Mouse (Mus musculus): ENCODE data around the gene Mxd4. TPM values are rescaled to one million over a fixed set of nuclear protein-coding genes. Genes with fewer than 3 reads are reported as not detected.
A peak's percentile ranks its signal among the peaks of the same experiment; 100 is the strongest.

The Mxd4 gene
- polyA plus RNA-seq (2014; fragmentation: Nextera tagmentation; extraction: Ambion mirVana), result 53.5 and 53.7 TPM in 2 replicates

GRCm38 (mm10) chr5:34187601-34188316 is at the start of gene Mxd4:
Gene Mxd4 (minus strand): TSS chr5:34187720.
- peaks cover 34% of the 10 kb centered on the region for H3K4me1 ChIP-seq (ENCODE audit: control insufficient read depth, insufficient read depth, low read length)
- H3K4me3 ChIP-seq (ENCODE audit: low read depth, low read length), result peak within 1 kb of the TSS; percentile 95
- ATAC-seq (ENCODE audit: low read depth) (peak; percentile 99), DNase-seq (ENCODE audit: low spot score) (peak; percentile 100)
- no peaks in the 10 kb centered on the region for H3K9me3 ChIP-seq (ENCODE audit: control insufficient read depth, low read length)
- H3K36me3 ChIP-seq (ENCODE audit: control insufficient read depth, insufficient read depth, low read length), result peaks cover 19% of the 10 kb centered on the region; the same call in 1 of the 2 replicates
- peak within 1 kb of the TSS; percentile 91 for H3K9ac ChIP-seq (ENCODE audit: low read depth, low read length)
- peak within 1 kb of the TSS; percentile 92 for H3K27ac ChIP-seq (replicated peaks; ENCODE audit: low read depth, low read length)
- peak within 1 kb of the TSS; percentile 53 for H3K4me2 ChIP-seq (ENCODE audit: low read depth, low read length)
- WGBS, result under 1% methylated on average over 33 of the region's 60 CpGs
- no peaks in the 10 kb centered on the region for H3K27me3 ChIP-seq (replicated peaks; ENCODE audit: control insufficient read depth, insufficient read depth, low read length)

DNA sequence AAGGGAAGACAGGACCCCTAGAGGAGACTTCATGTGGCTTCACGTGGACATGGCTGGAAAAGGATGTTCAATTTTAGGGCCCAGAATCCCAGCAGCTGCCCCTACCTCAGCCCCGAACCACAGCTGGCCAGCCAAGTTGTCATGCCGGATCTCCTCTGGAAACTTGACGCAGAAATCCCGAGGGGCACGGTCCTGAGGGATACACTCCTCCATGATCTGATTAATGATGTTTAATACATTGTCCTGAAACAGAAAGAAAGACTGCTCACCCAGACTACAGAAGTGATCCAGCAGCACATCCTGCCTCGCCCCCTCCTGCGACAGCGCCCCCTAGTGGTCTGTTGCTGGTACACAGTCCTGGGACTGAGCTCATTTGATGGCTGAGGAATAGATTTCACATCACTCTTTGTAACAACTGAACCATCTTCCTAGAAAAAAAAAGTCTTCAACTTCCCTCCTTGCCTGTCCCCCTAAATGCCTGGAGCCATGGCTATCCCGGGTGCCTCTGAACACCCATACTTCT is 48.4 kb upstream of the Mxd4 start:
- WGBS, result 53% methylated on average over 10 of the region's 10 CpGs

DNA sequence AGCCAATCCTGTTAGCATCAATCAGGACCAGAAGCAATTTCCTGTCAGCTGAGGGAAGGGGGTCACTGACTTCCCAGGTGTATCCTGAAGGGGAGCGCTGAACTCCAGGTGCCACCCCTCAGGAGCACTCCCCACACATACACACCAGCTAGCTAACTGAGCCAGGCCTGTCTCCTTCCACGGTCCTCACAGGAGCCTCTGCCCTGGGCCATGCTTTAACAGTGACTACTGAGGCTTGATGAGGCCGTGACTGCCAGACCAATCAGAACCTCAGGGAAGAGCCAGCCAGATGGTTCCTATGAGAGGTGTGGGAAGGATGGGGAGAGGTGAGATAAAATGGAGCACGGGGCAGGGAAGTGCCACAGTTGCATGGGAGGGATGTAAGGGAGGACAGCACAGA is 47.5 kb upstream of the Mxd4 start:
- no peaks in the 10 kb centered on the region for H3K4me1 ChIP-seq (ENCODE audit: control insufficient read depth, insufficient read depth, low read length)
- no peaks in the 10 kb centered on the region for H3K9me3 ChIP-seq (ENCODE audit: control insufficient read depth, low read length)
- no peak overlapping the region for H3K4me3 ChIP-seq (ENCODE audit: low read depth, low read length)
- H3K9ac ChIP-seq (ENCODE audit: low read depth, low read length), result no peak overlapping the region
- no peak overlapping the region for H3K27ac ChIP-seq (replicated peaks; ENCODE audit: low read depth, low read length)
- no peaks in the 10 kb centered on the region for H3K36me3 ChIP-seq (ENCODE audit: control insufficient read depth, insufficient read depth, low read length)
- DNase-seq (ENCODE audit: low spot score) (no peak), ATAC-seq (ENCODE audit: low read depth) (no peak)
- no peak overlapping the region for H3K4me2 ChIP-seq (ENCODE audit: low read depth, low read length)
- H3K27me3 ChIP-seq (replicated peaks; ENCODE audit: control insufficient read depth, insufficient read depth, low read length), result no peaks in the 10 kb centered on the region
- WGBS, result 52% methylated on average over 4 of the region's 4 CpGs

More for the DNA sequence above, 48.4 kb upstream of the Mxd4 start:
- no peaks in the 10 kb centered on the region for H3K9me3 ChIP-seq (ENCODE audit: control insufficient read depth, low read length)
- H3K4me3 ChIP-seq (ENCODE audit: low read depth, low read length), result no peak overlapping the region
- DNase-seq (ENCODE audit: low spot score) (no peak), ATAC-seq (ENCODE audit: low read depth) (no peak)
- H3K27me3 ChIP-seq (replicated peaks; ENCODE audit: control insufficient read depth, insufficient read depth, low read length), result no peaks in the 10 kb centered on the region
- no peak overlapping the region for H3K27ac ChIP-seq (replicated peaks; ENCODE audit: low read depth, low read length)
- no peaks in the 10 kb centered on the region for H3K36me3 ChIP-seq (ENCODE audit: control insufficient read depth, insufficient read depth, low read length)
- H3K4me2 ChIP-seq (ENCODE audit: low read depth, low read length), result no peak overlapping the region
- no peak overlapping the region for H3K9ac ChIP-seq (ENCODE audit: low read depth, low read length)
- no peaks in the 10 kb centered on the region for H3K4me1 ChIP-seq (ENCODE audit: control insufficient read depth, insufficient read depth, low read length)

GRCm38 (mm10) chr5:34233221-34233515 is 45.6 kb upstream of the Mxd4 start:
- H3K4me3 ChIP-seq (ENCODE audit: low read depth, low read length), result no peak overlapping the region
- H3K4me2 ChIP-seq (ENCODE audit: low read depth, low read length), result no peak overlapping the region
- H3K27ac ChIP-seq (replicated peaks; ENCODE audit: low read depth, low read length), result no peak overlapping the region
- H3K9ac ChIP-seq (ENCODE audit: low read depth, low read length), result no peak overlapping the region
- no peak for ATAC-seq (ENCODE audit: low read depth)
- DNase-seq (ENCODE audit: low spot score), result no peak
- H3K4me1 ChIP-seq (ENCODE audit: control insufficient read depth, insufficient read depth, low read length), result no peaks in the 10 kb centered on the region
- no peaks in the 10 kb centered on the region for H3K36me3 ChIP-seq (ENCODE audit: control insufficient read depth, insufficient read depth, low read length)
- H3K9me3 ChIP-seq (ENCODE audit: control insufficient read depth, low read length), result no peaks in the 10 kb centered on the region
- H3K27me3 ChIP-seq (replicated peaks; ENCODE audit: control insufficient read depth, insufficient read depth, low read length), result no peaks in the 10 kb centered on the region
- WGBS, result 85% methylated on average over 5 of the region's 6 CpGs

- Histone ChIP-seq H3K4me2 (ENCODE audit: low read depth, low read length) (no peak overlapping the region), H3K27me3 (replicated peaks; ENCODE audit: control insufficient read depth, insufficient read depth, low read length) (no peaks in the 10 kb centered on the region), H3K27ac (replicated peaks; ENCODE audit: low read depth, low read length) (no peak overlapping the region), H3K4me1 (ENCODE audit: control insufficient read depth, insufficient read depth, low read length) (no peaks in the 10 kb centered on the region), H3K9me3 (ENCODE audit: control insufficient read depth, low read length) (no peaks in the 10 kb centered on the region), H3K36me3 (ENCODE audit: control insufficient read depth, insufficient read depth, low read length) (no peaks in the 10 kb centered on the region), H3K4me3 (ENCODE audit: low read depth, low read length) (no peak overlapping the region), H3K9ac (ENCODE audit: low read depth, low read length) (no peak overlapping the region)
- DNase-seq (ENCODE audit: low spot score) (no peak), ATAC-seq (ENCODE audit: low read depth) (no peak)
- WGBS, result 68% methylated on average over 7 of the region's 8 CpGs
Measured at GRCm38 (mm10) chr5:34232481-34233220, 45.1 kb upstream of the Mxd4 start.

DNA sequence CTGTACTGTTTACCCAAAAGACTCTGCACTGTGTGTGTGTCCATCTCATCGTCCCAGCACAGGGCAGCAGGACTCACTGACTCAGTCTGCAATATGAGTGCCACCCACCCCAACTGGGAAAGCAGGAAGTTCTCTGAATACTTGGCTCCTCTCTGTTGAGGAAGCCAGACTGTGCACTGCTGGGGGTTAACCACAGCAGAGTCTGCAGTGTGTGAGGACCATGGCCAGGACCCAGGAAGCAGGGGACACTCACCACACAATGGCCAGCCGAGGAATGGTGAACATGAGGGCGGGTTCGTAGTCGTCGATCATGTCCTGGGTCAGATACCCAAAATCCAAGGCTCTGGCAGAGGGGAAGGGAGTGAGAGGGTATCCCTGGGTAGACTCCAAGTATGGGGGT is 44.4 kb upstream of the Mxd4 start:
- H3K4me2 ChIP-seq (ENCODE audit: low read depth, low read length), result no peak overlapping the region
- no peaks in the 10 kb centered on the region for H3K9me3 ChIP-seq (ENCODE audit: control insufficient read depth, low read length)
- no peak for ATAC-seq (ENCODE audit: low read depth)
- no peak overlapping the region for H3K27ac ChIP-seq (replicated peaks; ENCODE audit: low read depth, low read length)
- 83% methylated on average over 6 of the region's 6 CpGs for WGBS
- no peak overlapping the region for H3K4me3 ChIP-seq (ENCODE audit: low read depth, low read length)
- no peaks in the 10 kb centered on the region for H3K36me3 ChIP-seq (ENCODE audit: control insufficient read depth, insufficient read depth, low read length)
- H3K27me3 ChIP-seq (replicated peaks; ENCODE audit: control insufficient read depth, insufficient read depth, low read length), result no peaks in the 10 kb centered on the region
- H3K4me1 ChIP-seq (ENCODE audit: control insufficient read depth, insufficient read depth, low read length), result no peaks in the 10 kb centered on the region
- DNase-seq (ENCODE audit: low spot score), result no peak
- no peak overlapping the region for H3K9ac ChIP-seq (ENCODE audit: low read depth, low read length)

- H3K4me3 ChIP-seq (ENCODE audit: low read depth, low read length), result no peak overlapping the region
- no peaks in the 10 kb centered on the region for H3K36me3 ChIP-seq (ENCODE audit: control insufficient read depth, insufficient read depth, low read length)
- H3K27ac ChIP-seq (replicated peaks; ENCODE audit: low read depth, low read length), result no peak overlapping the region
- ATAC-seq (ENCODE audit: low read depth) (no peak), DNase-seq (ENCODE audit: low spot score) (no peak)
- no peak overlapping the region for H3K9ac ChIP-seq (ENCODE audit: low read depth, low read length)
- no peaks in the 10 kb centered on the region for H3K27me3 ChIP-seq (replicated peaks; ENCODE audit: control insufficient read depth, insufficient read depth, low read length)
- WGBS, result 75% methylated on average over 9 of the region's 9 CpGs
- H3K4me2 ChIP-seq (ENCODE audit: low read depth, low read length), result no peak overlapping the region
- H3K9me3 ChIP-seq (ENCODE audit: control insufficient read depth, low read length), result no peaks in the 10 kb centered on the region
- no peaks in the 10 kb centered on the region for H3K4me1 ChIP-seq (ENCODE audit: control insufficient read depth, insufficient read depth, low read length)
Measured at GRCm38 (mm10) chr5:34230599-34231485, 43.3 kb upstream of the Mxd4 start.

- no peaks in the 10 kb centered on the region for H3K36me3 ChIP-seq (ENCODE audit: control insufficient read depth, insufficient read depth, low read length)
- no peak for DNase-seq (ENCODE audit: low spot score)
- H3K27me3 ChIP-seq (replicated peaks; ENCODE audit: control insufficient read depth, insufficient read depth, low read length), result no peaks in the 10 kb centered on the region
- H3K9ac ChIP-seq (ENCODE audit: low read depth, low read length), result no peak overlapping the region
- H3K4me1 ChIP-seq (ENCODE audit: control insufficient read depth, insufficient read depth, low read length), result no peaks in the 10 kb centered on the region
- H3K4me3 ChIP-seq (ENCODE audit: low read depth, low read length), result no peak overlapping the region
- WGBS, result 82% methylated on average over 5 of the region's 5 CpGs
- no peak for ATAC-seq (ENCODE audit: low read depth)
- no peaks in the 10 kb centered on the region for H3K9me3 ChIP-seq (ENCODE audit: control insufficient read depth, low read length)
- H3K4me2 ChIP-seq (ENCODE audit: low read depth, low read length), result no peak overlapping the region
- no peak overlapping the region for H3K27ac ChIP-seq (replicated peaks; ENCODE audit: low read depth, low read length)
Measured at GRCm38 (mm10) chr5:34229503-34229902, 42.0 kb upstream of the Mxd4 start.

Data from embryonic facial prominence, embryonic 14.5 days (tissue).